Mouse (Mus musculus) E14TG2a.4 (cell line): ENCODE results near the gene Miga2.

Experiments used
- CTCF ChIP-seq: conservative IDR thresholded peaks from 2 replicates; pipeline ENCODE4 v1.5.1; 2014; ENCODE audit warnings: low read length
- NANOG ChIP-seq: IDR thresholded peaks from 2 replicates; pipeline ENCODE4 v1.6.1; 2014; ENCODE audit warnings: borderline replicate concordance, low read length, mixed read lengths
- POU5F1 ChIP-seq: IDR thresholded peaks from 2 replicates; pipeline ENCODE4 v1.6.1; 2014; ENCODE audit warnings: low read length, borderline replicate concordance

- TF ChIP-seq CTCF (no peak), NANOG (no peak), POU5F1 (no peak)
Observed at GRCm38 (mm10) chr2:30379307-30379706, 15.3 kb downstream of the Miga2 start.
